Mouse (Mus musculus): ENCODE data around the gene Anks1b. TPM values are rescaled to one million over a fixed set of nuclear protein-coding genes. Genes with fewer than 3 reads are reported as not detected.

Anks1b gene
- polyA plus RNA-seq, 1 experiment: 0.03 TPM

DNA sequence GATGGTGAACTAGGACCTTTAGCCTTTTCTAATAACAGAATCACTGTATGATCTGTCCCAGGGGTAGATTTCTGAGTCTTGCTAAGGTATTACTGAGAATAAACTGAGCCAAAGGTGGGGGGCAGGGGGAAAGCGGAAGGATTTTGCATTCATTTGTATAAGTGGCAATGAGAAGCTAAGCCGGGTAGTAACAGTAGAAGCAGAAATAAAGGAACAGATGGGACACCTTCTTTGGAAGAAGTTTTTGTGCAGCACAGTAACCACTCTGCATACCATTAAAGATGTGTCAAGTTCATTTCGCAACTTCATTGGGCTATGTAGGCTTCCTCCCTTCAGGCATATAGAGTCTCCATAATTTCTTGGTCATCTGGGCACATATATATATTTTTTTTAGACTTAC is 804.1 kb downstream of the Anks1b start:
- no peak overlapping the region for H3K27ac ChIP-seq (ENCODE audit: insufficient read depth, low read depth, low read length)
- TF ChIP-seq CTCF (IDR thresholded peaks at IDR 0.05; ENCODE audit: extremely low read depth, insufficient read length, insufficient replicate concordance, low read depth, low read length) (no peak), POLR2A (IDR thresholded peaks at IDR 0.05; ENCODE audit: low read depth, low read length) (no peak)
- no peak overlapping the region for H3K4me3 ChIP-seq (ENCODE audit: low read depth, low read length)
- H3K36me3 ChIP-seq (ENCODE audit: control insufficient read depth, insufficient read depth, low read length): no peaks in the 10 kb centered on the region
- H3K4me1 ChIP-seq (ENCODE audit: control insufficient read depth, insufficient read depth, insufficient read length, low read length): no peaks in the 10 kb centered on the region
- WGBS: 89% methylated on average over 3 of the region's 3 CpGs
- no peaks in the 10 kb centered on the region for H3K27me3 ChIP-seq (ENCODE audit: control insufficient read depth, insufficient read depth, low read length)

- H3K4me3 ChIP-seq (ENCODE audit: low read depth, low read length): no peak overlapping the region
- no peak overlapping the region for H3K27ac ChIP-seq (ENCODE audit: insufficient read depth, low read depth, low read length)
- H3K4me1 ChIP-seq (ENCODE audit: control insufficient read depth, insufficient read depth, insufficient read length, low read length): no peaks in the 10 kb centered on the region
- no peak for TF ChIP-seq CTCF (IDR thresholded peaks at IDR 0.05; ENCODE audit: extremely low read depth, insufficient read length, insufficient replicate concordance, low read depth, low read length)
- no peak for TF ChIP-seq POLR2A (IDR thresholded peaks at IDR 0.05; ENCODE audit: low read depth, low read length)
- H3K27me3 ChIP-seq (ENCODE audit: control insufficient read depth, insufficient read depth, low read length): no peaks in the 10 kb centered on the region
- WGBS: 86% methylated on average over 10 of the region's 10 CpGs
- no peaks in the 10 kb centered on the region for H3K36me3 ChIP-seq (ENCODE audit: control insufficient read depth, insufficient read depth, low read length)
These were observed 806.6 kb downstream of the Anks1b start for GRCm38 (mm10) chr10:90679713-90680470.

DNA sequence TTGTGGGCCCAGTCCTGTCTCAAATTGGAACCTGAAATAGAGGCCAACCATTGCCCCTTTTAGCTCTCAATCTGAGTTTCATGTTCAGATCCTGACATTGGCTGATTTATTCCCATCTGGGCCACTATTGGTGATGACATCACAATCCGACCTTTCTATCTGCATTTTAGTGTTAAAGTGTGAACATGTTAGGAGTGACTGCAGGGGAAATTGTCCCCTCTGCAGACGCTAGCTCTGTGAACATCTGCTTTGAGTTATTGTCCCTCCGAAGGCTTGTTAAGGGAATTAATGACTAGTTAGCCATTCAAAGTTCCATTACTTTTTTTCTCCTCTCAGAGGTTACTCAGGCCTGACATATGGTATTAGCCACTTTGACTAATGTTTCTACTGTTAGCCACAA is 810.5 kb downstream of the Anks1b start:
- 57% methylated on average over 3 of the region's 3 CpGs for WGBS
- H3K4me3 ChIP-seq (ENCODE audit: low read depth, low read length): no peak overlapping the region
- H3K27me3 ChIP-seq (ENCODE audit: control insufficient read depth, insufficient read depth, low read length): no peaks in the 10 kb centered on the region
- TF ChIP-seq POLR2A (IDR thresholded peaks at IDR 0.05; ENCODE audit: low read depth, low read length): no peak
- TF ChIP-seq CTCF (IDR thresholded peaks at IDR 0.05; ENCODE audit: extremely low read depth, insufficient read length, insufficient replicate concordance, low read depth, low read length): no peak
- H3K4me1 ChIP-seq (ENCODE audit: control insufficient read depth, insufficient read depth, insufficient read length, low read length): no peaks in the 10 kb centered on the region
- no peak overlapping the region for H3K27ac ChIP-seq (ENCODE audit: insufficient read depth, low read depth, low read length)
- H3K36me3 ChIP-seq (ENCODE audit: control insufficient read depth, insufficient read depth, low read length): no peaks in the 10 kb centered on the region

DNA sequence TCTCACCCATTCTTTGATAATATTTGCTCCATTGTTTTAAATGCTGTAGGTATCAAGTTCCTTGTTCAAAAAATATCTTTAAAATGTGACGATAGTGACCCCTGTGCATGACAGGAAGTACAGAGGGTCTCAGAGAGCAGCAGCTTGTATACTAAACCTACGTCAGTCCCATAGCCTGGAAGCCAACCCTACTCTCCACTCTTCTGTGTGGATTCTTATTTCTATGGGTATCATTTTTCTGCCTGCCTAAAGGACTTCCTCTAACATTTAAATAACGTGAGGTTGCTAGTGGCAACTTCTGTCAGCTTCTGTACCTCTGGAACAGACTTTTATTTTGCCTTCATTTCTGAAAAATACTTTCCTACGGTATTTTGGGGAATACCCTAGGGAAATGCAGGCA is 812.1 kb downstream of the Anks1b start:
- WGBS: 72% methylated on average over 4 of the region's 4 CpGs
- Histone ChIP-seq H3K27ac (ENCODE audit: insufficient read depth, low read depth, low read length) (no peak overlapping the region), H3K27me3 (ENCODE audit: control insufficient read depth, insufficient read depth, low read length) (no peaks in the 10 kb centered on the region), H3K36me3 (ENCODE audit: control insufficient read depth, insufficient read depth, low read length) (no peaks in the 10 kb centered on the region), H3K4me3 (ENCODE audit: low read depth, low read length) (no peak overlapping the region), H3K4me1 (ENCODE audit: control insufficient read depth, insufficient read depth, insufficient read length, low read length) (no peaks in the 10 kb centered on the region)
- TF ChIP-seq CTCF (IDR thresholded peaks at IDR 0.05; ENCODE audit: extremely low read depth, insufficient read length, insufficient replicate concordance, low read depth, low read length): no peak
- TF ChIP-seq POLR2A (IDR thresholded peaks at IDR 0.05; ENCODE audit: low read depth, low read length): no peak

DNA sequence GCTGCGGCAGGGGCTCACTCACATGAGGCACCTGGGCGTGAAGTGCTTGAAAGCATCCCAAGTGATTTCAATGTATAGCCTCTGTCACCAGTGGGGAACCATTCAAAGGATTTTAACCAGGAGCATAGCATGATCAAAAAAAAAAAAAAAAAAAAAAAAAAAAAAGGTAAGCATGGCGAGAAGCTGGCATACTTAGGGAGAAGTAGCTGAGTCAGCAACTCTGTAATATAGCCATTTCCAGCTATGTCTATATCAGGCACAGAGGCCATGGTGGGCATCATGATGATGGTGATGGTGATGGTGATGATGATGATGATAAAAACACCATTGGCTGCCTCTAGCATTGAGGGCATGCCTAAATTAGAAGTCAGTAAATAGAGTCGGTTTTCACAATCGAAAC is 814.8 kb downstream of the Anks1b start:
- Histone ChIP-seq H3K27me3 (ENCODE audit: control insufficient read depth, insufficient read depth, low read length) (no peaks in the 10 kb centered on the region), H3K4me3 (ENCODE audit: low read depth, low read length) (no peak overlapping the region), H3K27ac (ENCODE audit: insufficient read depth, low read depth, low read length) (no peak overlapping the region), H3K36me3 (ENCODE audit: control insufficient read depth, insufficient read depth, low read length) (no peaks in the 10 kb centered on the region), H3K4me1 (ENCODE audit: control insufficient read depth, insufficient read depth, insufficient read length, low read length) (no peaks in the 10 kb centered on the region)
- TF ChIP-seq CTCF (IDR thresholded peaks at IDR 0.05; ENCODE audit: extremely low read depth, insufficient read length, insufficient replicate concordance, low read depth, low read length) (no peak), POLR2A (IDR thresholded peaks at IDR 0.05; ENCODE audit: low read depth, low read length) (no peak)
- WGBS: 87% methylated on average over 5 of the region's 5 CpGs

DNA sequence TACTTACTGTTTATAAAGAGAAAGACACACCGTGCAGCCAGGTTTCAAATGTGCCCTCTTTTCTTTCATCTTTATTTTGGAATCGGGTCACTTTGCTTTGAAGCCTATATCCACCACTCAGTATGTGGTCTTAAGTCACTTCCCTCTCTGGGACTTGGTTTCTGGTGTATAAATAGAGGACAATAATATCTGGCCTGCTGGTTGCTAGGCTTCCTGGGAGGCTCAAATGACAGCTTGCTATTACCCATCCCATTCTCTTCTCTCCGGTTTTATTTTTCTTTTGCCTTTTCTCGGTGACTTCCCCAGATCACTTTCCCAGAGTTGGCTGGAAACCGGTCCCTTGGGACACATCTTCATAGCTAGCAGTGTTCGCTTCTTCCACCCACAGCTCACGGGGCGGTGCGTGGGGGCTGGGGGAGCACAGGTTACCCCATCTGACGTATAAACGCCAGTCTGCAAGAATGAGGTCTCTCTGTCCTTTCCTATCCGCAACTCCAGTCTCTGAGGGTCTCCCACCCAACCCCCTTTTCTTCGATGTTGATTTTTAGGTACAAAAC is 815.5 kb downstream of the Anks1b start:
- Histone ChIP-seq H3K4me3 (ENCODE audit: low read depth, low read length) (no peak overlapping the region), H3K27me3 (ENCODE audit: control insufficient read depth, insufficient read depth, low read length) (no peaks in the 10 kb centered on the region), H3K36me3 (ENCODE audit: control insufficient read depth, insufficient read depth, low read length) (no peaks in the 10 kb centered on the region), H3K27ac (ENCODE audit: insufficient read depth, low read depth, low read length) (no peak overlapping the region), H3K4me1 (ENCODE audit: control insufficient read depth, insufficient read depth, insufficient read length, low read length) (no peaks in the 10 kb centered on the region)
- WGBS: 85% methylated on average over 13 of the region's 13 CpGs
- TF ChIP-seq POLR2A (IDR thresholded peaks at IDR 0.05; ENCODE audit: low read depth, low read length) (no peak), CTCF (IDR thresholded peaks at IDR 0.05; ENCODE audit: extremely low read depth, insufficient read length, insufficient replicate concordance, low read depth, low read length) (no peak)

GRCm38 (mm10) chr10:90689854-90690513 is 816.7 kb downstream of the Anks1b start:
- Histone ChIP-seq H3K27ac (ENCODE audit: insufficient read depth, low read depth, low read length) (no peak overlapping the region), H3K4me3 (ENCODE audit: low read depth, low read length) (no peak overlapping the region), H3K36me3 (ENCODE audit: control insufficient read depth, insufficient read depth, low read length) (no peaks in the 10 kb centered on the region), H3K4me1 (ENCODE audit: control insufficient read depth, insufficient read depth, insufficient read length, low read length) (no peaks in the 10 kb centered on the region), H3K27me3 (ENCODE audit: control insufficient read depth, insufficient read depth, low read length) (no peaks in the 10 kb centered on the region)
- TF ChIP-seq CTCF (IDR thresholded peaks at IDR 0.05; ENCODE audit: extremely low read depth, insufficient read length, insufficient replicate concordance, low read depth, low read length): no peak
- TF ChIP-seq POLR2A (IDR thresholded peaks at IDR 0.05; ENCODE audit: low read depth, low read length): no peak
- WGBS: 55% methylated on average over 11 of the region's 11 CpGs

All from small intestine, adult 2 months (tissue).